Mouse (Mus musculus) layer of hippocampus, postnatal 10 days (tissue): Measurements from ENCODE around the gene Apol8. TPM values are rescaled to one million over a fixed set of nuclear protein-coding genes. Genes with fewer than 3 reads are reported as not detected.

Source experiments
- DNase-seq, 2 experiments: peaks; one replicate each; pipeline ENCODE4 v3.0.0; 2021; ENCODE audit warnings: low spot score in 2 of 2
- total RNA-seq, 2 experiments: library from RNA; stranded (reverse); gene quantifications; 2 replicates each; pipeline ENCODE4 v1.2.3; 2021

The Apol8 gene
- total RNA-seq, 2 experiments from 2014 or later: 1.4 to 1.8 TPM

- no peak for DNase-seq
Observed at GRCm38 (mm10) chr15:77788356-77788755, 31.6 kb upstream of the Apol8 start.

DNA sequence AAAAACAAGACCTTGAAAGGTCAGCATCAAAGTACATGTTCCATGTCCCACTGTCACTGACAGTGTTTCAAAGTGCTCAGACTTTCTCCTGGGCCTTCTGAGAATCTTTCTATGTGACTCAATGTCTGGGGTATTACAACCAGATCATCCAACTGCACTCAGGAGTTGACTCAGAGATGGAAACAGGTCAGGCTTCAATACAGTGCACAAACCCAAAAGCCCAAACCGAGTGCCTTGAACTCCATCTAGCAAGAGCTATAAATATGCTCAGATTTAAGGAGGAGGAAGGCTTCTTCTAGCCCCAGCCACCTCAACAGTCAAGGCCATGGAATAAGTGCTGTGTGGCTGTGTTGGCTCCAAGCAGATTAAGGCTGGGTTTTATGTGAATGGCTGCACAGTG lies 29.0 kb upstream of the Apol8 start:
- DNase-seq: no peak

DNA sequence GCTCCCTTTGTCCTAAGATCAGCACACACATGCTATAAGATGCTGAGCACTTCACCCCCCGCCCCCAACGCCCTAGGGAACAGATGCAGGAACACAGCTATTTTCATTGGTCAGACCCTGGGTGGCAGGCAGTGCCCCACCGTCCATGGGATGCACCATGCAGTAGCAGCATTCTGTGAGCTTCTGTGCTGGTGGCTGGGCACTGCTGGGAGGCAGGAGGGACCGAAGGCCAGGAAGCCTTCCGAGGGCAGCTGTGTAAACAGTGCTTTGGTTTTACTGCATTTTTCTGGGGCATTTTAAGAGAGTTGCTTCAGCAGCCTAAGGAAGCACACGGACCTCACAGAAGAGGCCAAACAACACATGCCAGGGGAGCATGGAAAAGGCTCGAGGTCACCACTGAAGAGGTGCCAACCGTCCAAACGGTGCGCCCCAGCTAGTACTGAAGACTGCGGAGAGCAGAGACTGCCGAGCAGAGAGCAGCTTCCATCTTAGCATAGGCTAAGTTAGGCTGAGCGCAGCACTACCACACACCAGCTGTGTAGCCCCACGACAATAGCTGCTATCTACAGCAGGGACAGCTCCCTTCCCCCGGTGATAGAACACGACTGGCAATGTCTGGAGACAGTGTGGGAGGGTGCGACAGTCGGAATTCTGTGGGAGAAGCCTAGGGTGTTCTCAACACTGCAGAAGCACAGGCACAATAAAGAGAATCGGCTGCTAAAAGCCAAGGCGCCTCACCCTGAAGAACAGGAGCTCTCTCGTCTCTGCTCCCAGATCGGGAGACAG lies 27.4 kb upstream of the Apol8 start:
- DNase-seq: no peak

DNA sequence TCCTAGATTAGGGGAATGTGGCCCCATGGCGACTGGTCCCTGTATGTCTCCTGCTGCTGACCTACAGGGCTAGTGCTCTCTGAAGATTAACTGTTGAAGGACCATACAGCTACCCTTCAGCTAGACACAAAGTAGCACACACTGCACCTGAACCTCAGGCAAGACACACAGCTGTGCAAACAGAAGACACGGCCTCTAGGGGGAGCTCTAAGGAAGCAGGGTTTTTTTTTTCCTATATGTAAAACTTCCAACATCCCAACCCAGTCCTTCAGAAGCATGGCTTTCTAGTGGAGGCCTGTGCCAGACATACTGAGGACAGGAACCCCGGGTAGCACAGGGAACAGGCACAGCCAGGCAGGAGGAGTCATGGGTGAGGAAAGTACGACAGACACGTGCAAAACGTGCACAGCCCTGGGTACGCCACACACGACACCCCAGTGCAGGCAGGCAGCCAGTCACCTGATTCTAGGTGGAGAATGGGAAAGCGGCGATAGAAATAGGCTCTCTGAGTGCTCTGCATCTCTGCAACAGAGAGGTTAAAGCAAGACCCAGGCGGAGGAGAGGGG lies 25.7 kb upstream of the Apol8 start:
- DNase-seq: no peak

DNA sequence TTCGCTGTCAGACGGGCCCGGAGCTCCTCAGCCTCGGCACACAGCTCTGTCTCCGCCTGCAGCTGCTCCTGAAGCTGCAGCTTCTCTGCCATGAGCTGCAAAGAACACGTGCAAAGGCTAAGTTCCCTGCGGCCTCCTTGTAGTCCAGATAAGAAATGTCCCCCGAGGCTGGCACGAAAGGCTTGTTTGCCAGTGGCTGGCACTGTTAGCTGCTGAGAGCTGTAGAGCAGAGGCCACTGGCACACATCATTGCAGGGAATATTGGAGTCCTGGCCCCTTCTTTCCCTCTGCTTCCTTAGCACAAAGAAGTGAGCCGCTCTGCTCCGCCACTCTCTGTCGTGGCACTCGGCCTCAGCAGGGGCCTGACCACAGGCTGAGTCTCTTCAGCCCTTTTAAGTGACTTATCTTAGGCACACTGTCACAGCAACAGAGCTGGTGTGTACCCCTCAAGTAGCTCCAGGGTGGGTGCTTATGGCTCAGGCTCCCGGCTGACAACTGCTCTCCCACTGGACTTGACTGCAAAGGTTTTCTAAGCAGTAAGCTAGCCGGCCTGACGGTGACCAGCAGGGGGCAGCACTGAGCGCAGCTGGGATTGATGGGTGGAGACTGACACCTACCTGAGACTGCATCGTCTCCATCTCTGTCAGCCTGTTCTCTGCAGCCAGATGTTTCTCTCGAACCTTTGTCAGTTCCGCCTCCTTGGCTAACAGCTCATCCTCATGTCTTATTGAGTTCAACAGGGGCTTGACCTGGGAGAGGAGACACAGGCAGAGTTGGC lies 18.6 kb upstream of the Apol8 start:
- DNase-seq: peak; percentile 86

DNA sequence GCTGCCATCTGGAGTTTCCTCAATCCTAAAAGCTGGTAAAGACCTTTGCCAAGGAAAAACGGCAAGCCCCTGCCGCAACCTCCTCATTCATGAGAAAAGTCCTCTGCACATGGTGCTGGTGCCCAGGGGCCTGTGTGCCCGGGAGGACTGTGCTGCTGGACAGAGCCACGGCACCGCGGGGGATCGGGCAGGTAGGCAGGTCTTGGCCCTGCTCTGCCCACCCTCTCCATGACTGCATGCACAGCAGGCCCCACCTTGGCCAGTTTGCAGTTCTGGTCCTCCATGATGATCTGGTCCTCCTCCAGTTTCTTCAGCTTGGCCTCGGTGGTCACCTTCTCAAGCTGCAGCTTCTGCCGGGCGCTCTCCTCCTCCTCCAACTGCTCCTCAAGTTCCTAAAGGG lies 17.5 kb upstream of the Apol8 start:
- DNase-seq: no peak

DNA sequence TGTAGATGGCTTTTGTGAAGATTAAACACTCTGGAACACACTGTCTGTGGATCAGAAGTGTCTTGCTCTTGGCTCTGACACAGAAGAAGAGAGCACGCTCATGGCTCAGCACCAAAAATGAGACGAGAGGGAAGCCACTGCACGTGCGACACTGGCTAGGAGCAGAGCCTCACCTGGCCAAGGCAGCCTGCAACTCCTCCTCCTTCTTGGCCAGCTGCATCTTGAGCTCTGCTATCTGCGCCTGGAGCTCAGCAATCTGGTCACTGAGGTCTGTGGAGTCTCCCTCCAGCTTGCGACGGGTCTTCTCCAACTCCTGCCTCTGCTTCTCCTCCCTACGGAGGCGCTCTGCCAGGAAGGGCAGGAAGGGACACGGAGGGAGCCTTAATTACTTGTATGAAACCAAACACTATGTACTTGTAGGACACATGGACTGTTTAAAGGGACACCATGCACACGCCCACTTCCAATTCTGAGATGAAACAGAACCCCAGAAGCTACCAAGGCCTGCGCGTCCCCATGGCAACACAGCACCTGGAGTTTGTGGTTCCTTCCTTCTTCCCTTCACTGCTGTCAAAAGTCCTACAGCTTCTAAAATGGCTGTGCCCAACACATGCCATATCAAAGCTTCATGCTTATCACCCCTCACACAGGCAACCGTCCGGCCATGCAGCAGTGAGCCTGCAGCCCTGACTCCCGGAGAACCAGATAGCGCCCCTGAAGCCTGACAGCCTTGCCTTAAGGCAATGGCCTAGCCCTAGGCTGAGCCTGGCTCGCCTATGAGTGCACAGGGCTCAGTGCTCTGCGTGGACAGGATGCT lies 16.5 kb upstream of the Apol8 start:
- DNase-seq: no peak

- DNase-seq: peak in 1 of 2 experiments; percentile 33
Observed at GRCm38 (mm10) chr15:77770942-77771341, 14.1 kb upstream of the Apol8 start.

DNA sequence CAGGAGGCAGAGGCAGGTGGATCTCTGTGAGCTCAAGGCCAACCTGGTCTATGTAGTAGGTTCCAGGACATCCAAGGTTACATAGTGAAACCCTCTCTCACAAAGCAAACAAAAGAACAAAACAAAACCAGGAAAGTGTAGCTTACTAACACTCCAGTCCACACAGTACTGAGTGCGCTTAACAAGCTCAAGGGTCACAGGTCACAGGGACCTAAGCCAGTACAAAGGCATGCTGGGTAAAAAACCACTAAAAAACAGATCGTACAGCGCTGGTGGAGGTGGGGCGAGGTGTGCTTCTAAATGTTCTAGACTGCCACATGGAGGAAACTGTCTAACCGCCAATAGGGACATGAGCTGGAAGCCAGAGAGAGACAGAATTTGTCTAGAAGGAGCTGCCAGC lies 13.5 kb upstream of the Apol8 start:
- no peak for DNase-seq

DNA sequence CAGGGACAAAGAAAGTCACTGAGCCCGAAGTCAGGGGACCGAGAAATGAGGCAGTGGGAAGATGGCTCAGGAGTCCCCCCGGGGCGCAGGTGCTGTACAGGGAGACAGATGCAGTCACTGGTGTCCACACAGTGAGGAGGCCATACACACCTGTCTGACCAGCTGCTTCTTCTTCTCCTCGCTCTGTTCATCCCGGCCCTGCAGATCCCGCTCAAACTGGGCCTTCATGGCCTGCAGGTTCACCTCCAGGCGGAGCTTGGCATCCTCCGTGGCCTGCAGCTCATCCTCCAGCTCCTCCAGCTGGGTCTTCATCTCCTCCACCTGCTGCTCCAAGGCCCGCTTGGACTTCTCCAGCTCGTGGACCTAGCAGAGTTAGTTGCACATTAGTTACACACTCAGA lies 10.2 kb upstream of the Apol8 start:
- DNase-seq: no peak

DNA sequence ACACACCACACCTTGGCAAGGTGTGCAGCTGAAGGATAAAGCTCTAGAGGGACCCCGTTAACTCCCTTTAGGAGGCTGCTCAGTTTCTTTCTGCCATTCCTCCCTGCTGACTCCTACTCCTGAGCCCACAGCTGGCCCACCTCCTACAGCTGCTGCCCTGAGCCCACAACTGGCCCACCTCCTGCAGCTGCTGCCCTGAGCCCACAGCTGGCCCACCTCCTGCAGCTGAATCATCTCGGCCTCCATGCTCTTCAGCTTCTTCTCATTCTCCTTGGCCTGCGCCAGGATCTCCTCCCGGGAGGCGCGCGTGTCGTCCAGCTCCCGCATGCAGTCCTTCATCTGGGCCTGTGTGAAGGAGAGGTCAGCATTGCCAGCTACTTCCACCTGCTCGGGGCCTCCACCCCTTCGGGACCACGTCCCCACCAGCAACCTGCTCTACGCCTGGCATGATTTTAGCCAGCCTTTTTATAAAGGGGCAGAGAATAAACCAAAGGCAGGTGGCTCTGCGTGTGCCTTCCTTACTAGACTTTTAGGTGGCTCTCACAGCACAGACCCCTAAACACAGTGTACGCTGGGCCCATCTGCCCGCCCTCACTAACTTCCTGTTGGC lies 8.8 kb upstream of the Apol8 start:
- no peak for DNase-seq

GRCm38 (mm10) chr15:77764391-77765006 lies 7.7 kb upstream of the Apol8 start:
- DNase-seq: no peak

- no peak for DNase-seq
Observed at GRCm38 (mm10) chr15:77763702-77764101, 6.9 kb upstream of the Apol8 start.

- no peak for DNase-seq
Observed at GRCm38 (mm10) chr15:77763050-77763449, 6.2 kb upstream of the Apol8 start.

DNA sequence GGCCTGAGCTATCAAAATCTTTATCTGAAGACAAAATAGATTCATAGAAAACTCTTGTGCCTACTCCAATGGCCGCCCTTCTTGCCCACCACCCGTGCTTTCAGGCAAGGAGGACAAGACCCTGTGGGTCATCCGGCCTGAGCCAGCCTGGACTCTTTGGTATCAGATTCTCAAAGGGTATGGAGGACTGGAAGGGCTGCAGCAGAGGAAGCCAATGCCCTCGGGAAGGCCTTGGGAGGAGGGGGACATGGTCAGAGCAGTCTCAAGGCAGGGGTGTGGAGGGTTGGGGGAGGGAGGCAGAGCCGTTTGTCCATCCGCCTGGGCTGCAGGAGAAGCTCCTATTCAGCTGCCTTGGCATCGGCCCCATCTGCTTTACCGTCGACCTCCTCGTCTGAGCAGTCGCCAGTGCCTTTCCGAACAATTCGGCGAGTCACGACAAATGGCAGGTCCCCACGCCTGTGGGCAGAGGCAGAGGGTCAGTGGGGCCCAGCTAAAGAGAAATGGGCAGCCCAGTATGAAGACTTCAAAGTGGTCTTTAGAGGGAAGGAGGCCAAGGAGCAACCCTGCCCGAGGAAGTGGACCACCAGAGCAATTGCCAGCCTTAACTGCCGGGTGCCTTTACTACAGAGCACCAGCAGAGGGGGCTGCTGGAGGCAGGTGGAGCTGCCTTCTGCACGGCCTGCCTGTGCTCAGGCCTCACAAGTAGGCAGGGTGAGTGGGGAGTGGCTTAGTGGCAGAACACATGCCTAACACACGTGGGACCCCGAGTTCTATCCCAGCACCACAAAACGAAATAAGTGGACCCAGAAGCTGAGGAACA lies 5.0 kb upstream of the Apol8 start:
- DNase-seq: peak; percentile 53 to 62

- DNase-seq: no peak
Observed at GRCm38 (mm10) chr15:77761083-77761482, 4.3 kb upstream of the Apol8 start.

- no peak for DNase-seq
Observed at GRCm38 (mm10) chr15:77760037-77760436, 3.2 kb upstream of the Apol8 start.

- no peak for DNase-seq
Observed at GRCm38 (mm10) chr15:77757586-77758226, 903 bp upstream of the Apol8 start.

- DNase-seq: no peak
Observed at GRCm38 (mm10) chr15:77756081-77756480, 722 bp downstream of the Apol8 start.
